Mouse (Mus musculus) forebrain, embryonic 11.5 days (tissue): Measurements from ENCODE around the gene Sfpq. TPM values are rescaled to one million over a fixed set of nuclear protein-coding genes. Genes with fewer than 3 reads are reported as not detected.

Experiments
- ATAC-seq: fragments of 200-750 bp; cut with Nextera tagmentation; replicated peaks from 2 replicates; pipeline ENCODE4 v1.8.0; 2017; ENCODE audit warnings: moderate TSS enrichment; ENCODE audit not compliant: low FRiP score
- DNase-seq: peaks from one replicate; pipeline ENCODE4 v3.0.0-alpha.2; 2017; ENCODE audit warnings: low spot score
- H3K27ac ChIP-seq: fragments of 300-500 bp; sonication (generic); 2 replicates; pipeline ENCODE4 v1.5.1; 2014; ENCODE audit warnings: low read depth, low read length
- H3K27me3 ChIP-seq: fragments of 300-500 bp; sonication (generic); 2 replicates; pipeline ENCODE4 v1.6.1; 2014; ENCODE audit warnings: mild to moderate bottlenecking, low read length, mixed read lengths; ENCODE audit not compliant: control insufficient read depth, insufficient read depth
- H3K36me3 ChIP-seq: fragments of 300-500 bp; sonication (generic); 2 replicates; pipeline ENCODE4 v1.6.1; 2014; ENCODE audit warnings: mild to moderate bottlenecking, low read length, moderate library complexity, mixed read lengths; ENCODE audit not compliant: control insufficient read depth, insufficient read depth
- H3K4me1 ChIP-seq: fragments of 300-500 bp; sonication (generic); replicated peaks from 2 replicates; pipeline ENCODE4 v1.6.1; 2014; ENCODE audit warnings: low read length, mixed read lengths; ENCODE audit not compliant: control insufficient read depth, insufficient read depth
- H3K4me2 ChIP-seq: fragments of 300-500 bp; sonication (generic); 2 replicates; pipeline ENCODE4 v1.6.1; 2014; ENCODE audit warnings: low read depth, mild to moderate bottlenecking, low read length, moderate library complexity, mixed read lengths; ENCODE audit not compliant: severe bottlenecking
- H3K4me3 ChIP-seq: fragments of 300-500 bp; sonication (generic); 2 replicates; pipeline ENCODE4 v1.5.1; 2014; ENCODE audit warnings: low read depth, low read length
- H3K9ac ChIP-seq: fragments of 300-500 bp; sonication (generic); 2 replicates; pipeline ENCODE4 v1.6.1; 2014; ENCODE audit warnings: low read length
- H3K9me3 ChIP-seq: fragments of 300-500 bp; sonication (generic); 2 replicates; pipeline ENCODE4 v1.6.1; 2016; ENCODE audit warnings: low read length, mixed read lengths; ENCODE audit not compliant: control insufficient read depth
- WGBS: fragments of 180-500 bp; shearing (Covaris S2); extraction: QIAGEN DNeasy Blood & Tissue Kit; methylation state at CpG from one replicate; pipeline ENCODE4 v1.1.7; 2014; 5-methylcytosine and 5-hydroxymethylcytosine counted together
- polyA plus RNA-seq: library from polyadenylated mRNA; unstranded; fragments of >200 nt; fragmentation: Nextera tagmentation; extraction: Ambion mirVana; gene quantifications from 2 replicates; pipeline ENCODE4 v1.2.1, GENCODE M21; 2014

Gene Sfpq
- polyA plus RNA-seq, 1 experiment from 2014 or later, result 170 TPM

- no peak overlapping the region for H3K27ac ChIP-seq
- DNase-seq, result no peak
- 74% methylated on average over 1 of the region's 1 CpGs for WGBS
Observed at GRCm38 (mm10) chr4:127074915-127075314, 53.8 kb downstream of the Sfpq start.

DNA sequence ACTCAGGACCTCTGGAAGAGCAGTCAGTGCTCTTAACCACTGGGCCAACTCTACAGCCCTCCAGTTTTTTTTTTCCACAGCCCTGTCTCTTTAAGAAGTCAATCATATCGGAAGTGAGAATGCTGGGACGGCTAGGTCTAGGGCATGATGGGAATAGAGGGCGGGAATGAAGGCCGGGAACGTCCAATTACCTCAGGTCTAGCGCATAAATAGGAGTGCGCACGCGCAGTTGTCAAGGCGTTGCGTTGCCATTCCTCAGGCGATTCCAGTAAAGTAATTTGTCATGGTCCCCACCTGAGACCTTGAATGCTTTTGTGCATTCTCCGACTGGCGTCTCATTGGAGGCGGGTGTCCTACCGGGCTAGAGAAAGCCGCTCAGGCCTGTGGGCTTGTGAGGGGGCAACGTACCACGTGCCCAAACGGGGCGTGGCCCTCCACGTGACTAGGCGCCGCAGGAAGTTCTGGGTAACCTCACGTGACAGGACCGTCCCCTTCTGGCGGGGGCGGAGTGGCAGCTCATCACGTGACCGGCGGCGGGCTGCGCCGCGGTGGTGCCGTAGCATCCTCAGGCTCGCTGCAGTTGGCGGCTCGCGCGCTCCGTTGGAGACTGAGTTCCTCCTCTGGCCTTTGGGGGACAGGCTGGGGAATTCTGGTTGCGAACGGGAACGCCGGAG lies 55.9 kb downstream of the Sfpq start, which contains the start of gene Zmym6:
Zmym6 (plus strand) TSS at position 509 of the 674 bp plus-strand sequence.
- Histone ChIP-seq H3K9ac (peak within 1 kb of the TSS; percentile 69), H3K9me3 (no peaks in the 10 kb centered on the region), H3K4me2 (peak within 1 kb of the TSS; percentile 62), H3K27ac (peak within 1 kb of the TSS; percentile 68; the same call in 1 of the 2 replicates), H3K4me3 (peak within 1 kb of the TSS; percentile 54), H3K27me3 (no peaks in the 10 kb centered on the region), H3K4me1 (no peaks in the 10 kb centered on the region), H3K36me3 (no peaks in the 10 kb centered on the region)
- peak; percentile 96 for ATAC-seq
- under 1% methylated on average over 46 of the region's 46 CpGs for WGBS
- peak; percentile 97 for DNase-seq

More at GRCm38 (mm10) chr4:127074915-127075314, 53.8 kb downstream of the Sfpq start:
- Histone ChIP-seq H3K9me3 (no peaks in the 10 kb centered on the region), H3K27me3 (no peaks in the 10 kb centered on the region), H3K4me2 (no peak overlapping the region), H3K4me1 (no peaks in the 10 kb centered on the region), H3K4me3 (no peak overlapping the region), H3K9ac (no peak overlapping the region), H3K36me3 (no peaks in the 10 kb centered on the region)
- no peak for ATAC-seq

DNA sequence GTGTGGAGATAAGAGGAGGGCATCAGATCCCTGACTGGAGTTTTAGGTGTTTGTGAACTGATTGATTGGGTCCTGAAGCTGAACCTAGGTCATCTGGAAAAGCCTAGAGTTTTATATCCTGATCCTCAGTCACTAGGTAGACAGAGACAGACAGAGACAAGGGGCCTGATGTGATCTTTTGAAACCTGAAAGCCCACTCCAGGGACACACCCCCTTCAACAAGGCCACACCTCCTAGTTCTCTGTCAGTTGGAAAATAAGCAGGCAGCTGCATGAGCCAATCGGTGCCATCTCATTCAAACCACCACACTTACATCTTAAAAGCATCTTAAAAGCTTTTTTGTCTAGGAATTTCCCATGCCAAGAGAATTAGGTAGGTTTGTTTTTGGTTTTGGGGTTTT lies 59.7 kb downstream of the Sfpq start:
- ATAC-seq (no peak), DNase-seq (no peak)
- Histone ChIP-seq H3K9me3 (no peaks in the 10 kb centered on the region), H3K4me2 (no peak overlapping the region), H3K4me1 (no peaks in the 10 kb centered on the region), H3K9ac (no peak overlapping the region), H3K27ac (no peak overlapping the region), H3K27me3 (no peaks in the 10 kb centered on the region), H3K4me3 (no peak overlapping the region), H3K36me3 (no peaks in the 10 kb centered on the region)
- 52% methylated on average over 1 of the region's 1 CpGs for WGBS

DNA sequence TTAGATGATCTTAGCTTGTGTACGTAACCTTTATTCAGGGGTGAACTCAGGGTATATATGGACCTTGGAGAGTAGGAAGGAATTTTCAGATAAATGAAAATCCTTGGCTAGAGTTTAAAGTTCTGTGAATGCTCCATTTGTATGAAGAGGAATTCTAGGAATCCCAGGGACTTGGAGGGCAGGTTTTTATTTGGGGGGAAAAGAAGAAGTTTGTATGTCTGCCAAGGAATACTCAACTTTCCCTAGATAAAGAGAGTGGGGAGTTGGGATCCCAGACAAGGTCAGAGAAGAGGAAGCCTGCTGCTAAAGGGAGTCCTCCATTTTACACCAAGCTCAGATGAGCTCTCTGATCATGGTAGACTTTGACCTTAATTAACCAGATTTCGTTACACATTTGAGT lies 62.0 kb downstream of the Sfpq start:
- Histone ChIP-seq H3K4me3 (no peak overlapping the region), H3K27ac (no peak overlapping the region), H3K9me3 (no peaks in the 10 kb centered on the region), H3K4me1 (no peaks in the 10 kb centered on the region), H3K36me3 (no peaks in the 10 kb centered on the region), H3K9ac (no peak overlapping the region), H3K4me2 (no peak overlapping the region), H3K27me3 (no peaks in the 10 kb centered on the region)
- DNase-seq, result no peak
- ATAC-seq, result no peak
- WGBS, result 86% methylated on average over 2 of the region's 2 CpGs

DNA sequence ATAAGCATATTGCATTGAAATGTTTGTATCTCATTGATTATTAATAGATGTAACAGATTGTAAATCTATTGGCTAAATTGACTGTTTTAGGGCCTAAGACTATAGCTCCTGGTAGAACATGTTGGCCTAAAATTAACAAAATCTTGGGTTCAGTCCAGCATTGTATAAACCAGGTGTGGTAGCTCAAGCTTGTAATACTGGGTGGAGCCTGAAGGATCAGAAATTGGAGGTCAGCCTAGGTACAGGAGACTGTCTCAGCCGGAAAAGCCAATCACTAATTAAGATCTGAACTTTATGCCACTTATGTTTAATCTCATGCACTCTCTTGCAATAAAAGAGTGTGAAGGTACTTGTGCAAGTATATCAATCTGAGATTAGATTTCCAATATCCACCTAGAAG lies 64.6 kb downstream of the Sfpq start:
- Histone ChIP-seq H3K9ac (no peak overlapping the region), H3K9me3 (no peaks in the 10 kb centered on the region), H3K36me3 (no peaks in the 10 kb centered on the region), H3K27ac (no peak overlapping the region), H3K27me3 (no peaks in the 10 kb centered on the region), H3K4me2 (no peak overlapping the region), H3K4me3 (no peak overlapping the region), H3K4me1 (no peaks in the 10 kb centered on the region)
- 86% methylated on average over 1 of the region's 1 CpGs for WGBS
- no peak for DNase-seq
- no peak for ATAC-seq

Other genes starting within 250 kb of the Sfpq start
- 31.9 and 40.5 TPM in 2 replicates for gene Zmym4, start 53.2 kb upstream of the Sfpq start, polyA plus RNA-seq
- gene Zmym1, start 39.8 kb downstream of the Sfpq start, polyA plus RNA-seq, result 36.8 and 37.3 TPM in 2 replicates
- gene Zmym6, start 56.1 kb downstream of the Sfpq start, polyA plus RNA-seq, result 24.9 and 28.8 TPM in 2 replicates
- gene Tmem35b, start 102.4 kb downstream of the Sfpq start, polyA plus RNA-seq, result 11.8 and 12.6 TPM in 2 replicates
- 3.1 and 4.2 TPM in 2 replicates for gene Dlgap3, start 147.9 kb downstream of the Sfpq start, polyA plus RNA-seq
- 53.3 and 54.5 TPM in 2 replicates for gene Smim12, start 222.5 kb downstream of the Sfpq start, polyA plus RNA-seq